Mouse (Mus musculus): ENCODE results near the gene Phospho1.
A peak's percentile ranks its signal among the peaks of the same experiment; 100 is the strongest.

Gene Phospho1

DNA sequence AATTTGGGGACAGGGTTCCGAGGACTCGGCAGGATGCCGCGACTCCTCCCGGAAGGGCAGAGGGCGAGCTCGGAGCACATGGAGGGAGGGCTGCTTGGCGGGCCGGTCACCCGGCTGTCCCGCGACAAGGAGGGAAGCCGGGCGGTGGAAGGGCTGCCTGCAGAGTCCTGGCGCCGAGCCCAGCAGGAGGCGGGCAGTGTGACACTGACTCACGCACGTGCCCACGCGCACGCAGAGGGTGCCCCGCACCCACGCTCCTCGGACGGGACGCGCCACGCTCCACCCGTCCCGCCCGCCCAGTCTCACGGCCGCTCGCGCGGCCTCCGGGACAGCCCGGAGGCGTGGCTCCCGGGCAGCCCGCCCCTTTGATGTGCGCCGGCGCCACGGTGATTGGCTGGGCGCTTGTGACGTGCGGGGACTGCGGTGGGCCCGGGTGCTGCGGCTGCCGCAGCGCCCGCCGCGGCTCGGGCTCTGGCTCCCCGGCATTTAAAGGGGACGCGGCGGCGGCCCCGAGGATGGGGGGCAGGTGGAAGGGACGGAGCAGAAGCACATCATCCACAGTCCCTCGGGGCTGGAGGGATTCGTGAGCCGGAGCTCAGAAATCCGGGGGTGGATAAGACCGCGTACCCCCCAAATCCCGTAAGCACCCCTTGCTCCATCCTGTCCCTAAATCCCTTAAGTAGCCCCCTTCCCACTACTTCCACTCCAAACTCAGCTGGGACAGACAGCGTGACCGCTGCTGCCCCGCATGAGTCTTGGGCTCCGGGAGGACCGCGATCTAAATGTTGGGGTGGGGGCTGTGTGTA lies at the start of gene Phospho1:
Gene Phospho1, plus strand, starts transcription at position 429 of the 806 bp plus-strand sequence.
- peak; percentile 93 to 94 for DNase-seq (ENCODE audit: low spot score in 2 of 2)

DNA sequence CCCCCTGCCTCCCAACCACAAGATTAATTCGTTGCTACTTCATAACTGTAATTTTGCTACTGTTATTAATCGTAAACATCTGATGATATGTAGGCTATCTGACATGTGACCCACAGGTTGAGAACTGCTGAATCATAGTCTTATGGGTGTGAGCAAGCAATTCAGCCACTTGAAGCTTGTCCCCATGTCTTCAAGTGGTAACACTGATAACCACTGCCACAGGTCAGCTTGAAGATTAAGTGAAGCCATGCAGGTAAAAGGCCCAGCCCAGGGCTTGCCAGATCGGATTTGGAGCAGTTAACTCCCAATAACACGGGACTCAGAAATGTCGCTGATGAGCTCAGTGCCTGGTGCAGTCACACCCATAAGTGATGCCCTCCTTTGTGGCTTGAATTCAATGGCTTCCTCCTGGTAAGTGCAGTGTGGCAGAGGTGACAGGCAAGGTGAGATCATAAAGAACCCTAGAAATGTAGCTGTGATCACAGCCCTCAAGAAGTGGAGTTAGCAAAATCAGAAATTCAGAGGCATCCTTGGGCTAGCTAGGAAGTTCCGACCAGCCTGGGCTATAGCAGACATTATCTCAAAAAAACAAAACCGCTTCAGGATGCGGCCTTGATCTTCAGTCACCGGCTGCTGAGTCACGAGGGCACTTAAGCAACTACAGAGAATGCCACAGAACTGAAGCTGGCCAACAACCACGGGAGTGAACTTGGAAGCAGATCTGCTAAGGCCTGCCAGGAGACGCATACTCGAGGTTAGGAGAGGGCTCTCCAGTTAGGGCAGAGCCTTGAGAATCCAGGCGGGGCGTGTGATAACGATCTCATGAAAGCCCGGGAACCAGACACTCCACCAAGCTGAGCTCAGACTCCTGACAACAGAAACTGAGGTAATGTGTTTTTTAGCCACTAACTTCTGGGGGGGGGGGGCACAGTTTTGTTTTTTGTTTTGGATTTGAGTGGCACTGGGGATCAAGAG lies 46.7 kb upstream of the Phospho1 start:
- peak; percentile 63 to 69 for DNase-seq (ENCODE audit: low spot score in 2 of 2)

DNA sequence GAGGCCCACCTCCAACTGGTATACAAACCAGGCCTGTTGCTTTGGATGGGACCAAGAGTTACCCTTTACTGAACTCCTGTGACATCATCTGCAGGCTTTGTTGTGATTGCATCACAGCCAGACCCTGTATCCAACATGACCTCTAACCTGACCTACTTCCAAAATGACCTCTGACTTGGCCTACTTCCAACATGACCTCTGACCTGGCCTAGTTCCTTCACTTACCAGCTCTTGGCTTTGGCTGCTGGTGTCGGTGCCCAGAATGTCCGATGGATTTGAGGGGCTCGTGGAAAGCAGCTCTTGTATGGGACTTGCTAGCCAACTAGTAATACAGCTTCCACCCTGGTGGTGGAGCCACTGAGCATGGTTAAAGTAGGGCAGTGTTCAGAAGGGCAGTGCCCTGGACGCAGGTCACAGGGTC lies 45.5 kb upstream of the Phospho1 start:
- DNase-seq (ENCODE audit: low spot score in 2 of 2), result peak in 1 of 2 experiments; percentile 12

DNA sequence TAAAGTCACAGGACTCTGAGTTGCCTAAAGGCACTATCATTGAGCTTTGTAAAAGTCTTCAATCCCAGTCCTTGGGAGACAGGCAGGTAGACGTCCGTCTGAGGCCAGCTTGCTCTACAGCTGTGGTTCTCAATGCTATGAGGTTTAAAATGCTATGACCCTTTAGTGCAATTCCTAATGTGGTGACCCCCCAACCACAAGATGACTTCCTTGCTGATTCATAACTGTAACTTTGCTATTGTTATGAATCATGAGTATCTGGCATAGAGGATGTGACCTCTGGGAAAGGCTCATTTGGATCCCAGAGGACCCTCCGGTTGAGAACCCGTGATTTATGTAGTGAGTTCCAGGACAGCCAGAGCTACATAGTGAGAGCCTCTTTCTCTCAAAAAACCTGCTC lies 44.9 kb upstream of the Phospho1 start:
- DNase-seq (ENCODE audit: low spot score in 2 of 2), result no peak

DNA sequence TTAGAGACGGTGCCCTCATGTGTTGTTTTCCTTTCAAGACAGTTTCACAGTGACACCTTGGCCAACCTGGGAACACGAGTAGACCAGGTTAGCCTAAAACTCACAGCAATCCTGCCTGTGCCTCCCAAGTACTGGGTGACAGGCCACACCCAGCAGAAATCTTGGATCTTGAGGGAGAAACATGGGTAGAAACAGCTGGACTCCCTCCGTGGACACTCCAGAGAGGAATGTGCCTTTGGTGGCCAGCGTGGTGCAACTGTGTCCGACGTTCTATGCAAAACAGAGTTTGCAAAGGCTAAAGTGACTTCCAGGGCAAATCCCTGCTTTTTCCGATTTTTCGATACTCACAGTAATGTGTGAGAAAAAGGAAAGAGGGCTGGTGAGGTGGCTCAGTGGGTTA lies 43.8 kb upstream of the Phospho1 start:
- no peak for DNase-seq (ENCODE audit: low spot score in 2 of 2)

DNA sequence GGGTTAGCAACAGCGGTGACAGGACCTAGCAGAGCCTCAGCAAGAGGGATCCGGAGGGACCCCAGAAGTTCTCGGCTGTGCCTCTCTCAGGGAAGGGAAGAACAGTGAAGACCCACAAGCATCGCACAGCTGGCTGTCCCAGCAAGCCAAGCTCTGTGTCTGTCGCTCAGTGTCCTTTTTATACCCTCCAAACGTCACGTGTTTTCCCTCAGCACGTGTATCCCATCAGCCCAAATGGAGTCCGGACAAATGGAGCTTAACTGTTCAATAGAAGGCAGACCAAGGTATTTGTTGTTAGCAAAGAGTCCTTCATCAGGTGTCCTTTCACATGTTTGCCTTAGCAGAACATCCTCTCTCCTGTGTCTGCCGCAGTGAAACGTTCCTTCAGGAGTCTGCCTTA lies 42.7 kb upstream of the Phospho1 start:
- no peak for DNase-seq (ENCODE audit: low spot score in 2 of 2)

DNA sequence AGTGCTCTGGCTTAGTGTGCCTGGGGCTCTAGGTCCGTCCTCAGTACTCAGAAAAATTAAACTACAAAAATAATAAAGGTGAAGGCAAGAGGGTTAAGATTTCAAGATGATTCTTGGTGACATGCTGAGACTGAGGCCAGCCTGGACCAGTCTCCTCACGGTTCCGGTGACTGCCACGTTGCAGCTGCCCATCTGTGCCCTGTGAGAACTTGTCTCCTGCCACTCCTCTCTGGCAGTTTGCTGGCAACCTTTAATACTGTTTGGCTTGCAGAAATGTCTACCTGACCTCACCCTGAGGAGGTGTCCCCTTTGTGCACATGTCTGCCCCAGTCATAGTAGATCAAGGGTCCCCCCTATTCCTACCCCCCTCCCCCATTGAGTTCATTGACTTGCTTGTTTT lies 40.8 kb upstream of the Phospho1 start:
- no peak for DNase-seq (ENCODE audit: low spot score in 2 of 2)

DNA sequence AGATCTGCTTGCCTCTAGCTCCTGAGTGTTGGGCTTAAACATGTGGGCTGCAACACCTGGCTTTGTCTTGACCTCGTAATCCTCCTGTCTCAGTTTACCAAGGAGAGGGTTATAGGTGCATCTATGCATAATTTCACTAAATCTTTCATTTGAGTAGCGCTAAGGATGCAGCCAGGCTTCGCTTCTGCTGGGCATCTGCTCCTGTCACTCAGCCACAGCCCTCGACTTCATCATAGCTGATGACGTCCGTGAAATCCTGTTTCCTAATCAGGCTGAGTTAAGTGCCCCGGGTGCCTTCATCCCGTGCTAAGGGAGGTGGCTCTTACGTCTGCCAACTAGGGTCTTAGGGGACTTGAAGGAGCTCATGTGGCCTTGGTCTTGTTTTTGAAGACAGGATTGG lies 40.3 kb upstream of the Phospho1 start:
- DNase-seq (ENCODE audit: low spot score in 2 of 2), result no peak

DNA sequence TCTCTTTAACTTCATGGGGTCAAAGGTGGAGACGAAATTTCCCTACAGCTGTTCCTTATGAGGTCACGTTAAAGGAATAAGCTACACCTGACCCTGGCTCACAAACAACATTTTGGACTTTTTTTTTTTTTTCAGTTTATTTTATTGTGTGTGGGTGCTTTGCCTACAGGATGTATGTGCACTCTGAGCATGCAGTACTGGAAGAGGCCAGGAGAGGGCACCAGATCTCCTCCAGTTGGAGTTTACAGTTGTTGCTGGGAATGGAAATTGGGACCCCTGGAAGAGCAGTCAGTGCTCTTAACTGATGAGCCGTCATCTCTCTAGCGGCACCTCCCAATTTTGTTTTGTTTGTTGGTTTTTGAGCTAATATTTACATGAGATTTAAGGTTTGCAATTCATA lies 38.6 kb upstream of the Phospho1 start:
- DNase-seq (ENCODE audit: low spot score in 2 of 2), result no peak

DNA sequence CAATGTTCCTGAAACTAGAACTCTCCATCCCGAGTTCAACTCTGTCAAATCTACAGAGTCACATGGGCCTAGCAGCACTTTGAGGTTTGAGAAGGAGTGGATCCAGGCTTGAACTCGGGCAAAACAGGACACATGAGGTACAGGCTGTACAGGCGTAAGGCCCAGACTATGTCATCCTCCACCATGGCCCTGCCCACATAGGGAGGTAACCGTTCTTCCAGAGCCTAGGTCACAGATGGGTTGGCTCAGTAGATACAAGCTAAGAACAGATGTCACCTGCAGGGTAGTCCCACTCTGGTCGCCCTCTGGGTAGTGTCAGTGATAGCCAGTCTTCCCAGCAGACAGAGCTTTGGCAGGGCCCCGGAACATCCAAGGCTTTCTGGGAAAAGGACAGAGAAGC lies 37.8 kb upstream of the Phospho1 start:
- DNase-seq (ENCODE audit: low spot score in 2 of 2), result no peak

DNA sequence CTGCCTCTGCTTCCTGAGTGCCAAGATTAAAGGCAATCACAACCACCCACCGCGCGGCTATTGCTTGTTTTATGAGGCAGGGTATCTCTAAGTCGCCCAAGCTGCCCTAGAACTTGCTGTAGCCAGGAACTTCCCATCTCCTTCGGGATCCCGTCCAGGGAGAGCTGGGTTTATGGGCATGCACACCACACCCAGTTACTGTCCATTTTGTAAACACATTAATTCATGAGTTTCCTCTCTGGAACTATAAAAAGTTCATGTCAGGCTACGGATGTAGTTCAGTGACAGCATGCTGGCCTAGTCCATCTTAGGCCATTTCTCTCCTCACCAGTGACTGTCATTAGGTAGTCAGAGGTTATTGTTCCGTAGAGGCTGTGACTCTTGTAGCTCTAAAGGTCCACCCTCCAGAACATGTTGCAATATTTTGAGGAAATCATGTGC lies 34.8 kb upstream of the Phospho1 start:
- DNase-seq (ENCODE audit: low spot score in 2 of 2), result peak in 1 of 2 experiments; percentile 64

DNA sequence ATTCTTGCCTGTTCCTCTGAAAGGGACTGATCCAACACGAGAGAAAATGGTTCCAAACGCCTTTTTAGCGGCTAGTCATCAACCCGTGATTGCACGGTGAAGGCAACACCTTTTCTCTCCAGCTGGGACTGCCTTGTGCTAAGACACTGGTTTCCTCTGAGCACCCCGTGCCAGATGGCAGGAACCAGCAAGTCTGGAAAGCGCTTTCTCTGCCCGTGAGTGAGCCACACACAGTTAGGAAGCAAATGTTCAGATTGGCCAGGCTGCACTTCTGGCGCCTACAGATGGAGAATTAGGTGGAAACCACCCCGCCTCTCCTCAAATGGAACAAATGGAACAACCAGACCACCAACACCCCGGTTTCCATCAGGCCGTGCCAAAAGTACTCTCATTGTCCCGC lies 32.5 kb upstream of the Phospho1 start:
- DNase-seq (ENCODE audit: low spot score in 2 of 2), result peak; percentile 41 to 75

DNA sequence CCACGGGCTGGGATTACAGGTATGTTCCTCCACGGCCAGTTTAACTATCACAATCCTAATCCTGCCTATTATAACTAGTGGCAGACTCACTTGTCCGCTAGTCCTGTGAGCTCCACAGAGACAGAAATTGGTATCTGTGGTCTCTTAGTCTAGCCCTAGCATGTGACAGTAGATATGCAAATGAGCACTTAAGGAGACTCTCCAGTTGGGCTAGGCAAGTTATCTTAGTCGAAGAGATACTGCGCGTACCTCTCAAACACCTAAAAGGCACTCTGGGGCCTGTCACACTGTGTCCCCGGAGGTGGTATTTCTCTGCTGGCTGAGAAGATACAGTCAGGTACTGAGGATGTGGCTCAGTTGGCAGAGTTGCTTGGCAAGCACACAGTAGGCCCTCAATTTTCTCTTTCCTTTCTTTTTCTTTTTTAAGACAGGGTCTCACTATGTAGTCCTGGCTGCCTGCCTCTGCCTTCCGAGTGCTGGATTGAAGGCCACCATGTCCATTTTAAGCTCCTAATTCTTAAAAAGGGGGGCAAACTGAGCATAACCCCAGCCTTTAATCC lies 31.3 kb upstream of the Phospho1 start:
- no peak for DNase-seq (ENCODE audit: low spot score in 2 of 2)

DNA sequence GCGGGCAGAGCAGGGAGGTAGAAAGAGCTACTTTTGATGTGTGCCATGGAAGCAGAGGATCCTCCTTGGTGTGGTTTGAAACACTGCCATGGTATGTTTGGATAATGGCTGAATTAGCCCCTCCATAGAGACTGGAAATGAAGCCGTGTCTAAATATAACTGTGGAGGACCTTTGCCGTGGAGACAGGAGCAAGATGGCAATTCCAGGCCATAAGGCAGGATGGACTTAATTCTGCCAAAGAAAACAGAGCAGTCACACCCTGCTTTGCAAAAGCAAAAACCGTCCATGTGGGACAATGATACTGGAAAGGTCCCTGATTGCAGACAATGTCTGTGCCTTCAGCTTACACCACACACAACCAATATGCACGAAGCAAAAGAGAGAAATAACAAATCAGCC lies 30.1 kb upstream of the Phospho1 start:
- DNase-seq (ENCODE audit: low spot score in 2 of 2), result peak; percentile 33 to 71

DNA sequence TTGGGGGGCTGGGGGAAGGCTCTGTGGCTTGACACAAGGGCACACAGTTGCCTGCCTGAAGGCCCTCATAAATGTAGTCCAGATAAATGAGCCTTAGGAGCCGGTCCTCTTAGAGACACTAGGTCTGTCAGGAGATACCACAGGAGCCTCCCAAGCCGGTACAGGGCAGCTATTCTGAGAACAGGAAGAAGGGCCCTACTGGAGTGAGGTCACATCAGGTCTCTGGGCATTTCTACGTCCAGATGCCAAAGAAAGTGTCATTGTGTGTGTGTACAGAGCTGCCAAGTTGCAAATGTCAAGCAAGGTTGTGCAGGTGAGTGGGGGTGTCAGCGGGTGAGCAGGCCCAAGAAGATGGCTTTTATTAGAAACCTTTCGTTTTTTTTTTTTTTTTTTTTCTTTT lies 28.7 kb upstream of the Phospho1 start:
- DNase-seq (ENCODE audit: low spot score in 2 of 2), result peak; percentile 61 to 67

DNA sequence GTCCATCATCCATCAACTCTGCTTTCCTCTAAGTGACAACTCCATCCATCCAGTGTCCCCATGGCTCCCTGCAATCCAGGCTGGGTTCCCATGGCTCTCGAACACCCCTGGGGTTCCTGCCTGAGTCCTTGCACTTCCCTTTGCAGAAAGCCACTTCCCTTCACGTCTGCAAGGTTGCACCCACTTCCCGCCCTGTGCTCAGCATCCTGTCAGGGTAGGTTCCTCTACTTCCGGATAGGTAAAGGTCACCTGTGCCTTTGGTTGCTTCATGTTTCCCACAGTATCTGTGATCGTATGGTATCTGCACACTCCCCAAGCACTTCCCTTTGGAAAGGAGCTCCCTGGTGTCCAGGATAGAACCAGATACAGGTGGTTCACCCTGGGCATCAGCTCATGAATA lies 19.3 kb upstream of the Phospho1 start:
- DNase-seq (ENCODE audit: low spot score in 2 of 2), result no peak

DNA sequence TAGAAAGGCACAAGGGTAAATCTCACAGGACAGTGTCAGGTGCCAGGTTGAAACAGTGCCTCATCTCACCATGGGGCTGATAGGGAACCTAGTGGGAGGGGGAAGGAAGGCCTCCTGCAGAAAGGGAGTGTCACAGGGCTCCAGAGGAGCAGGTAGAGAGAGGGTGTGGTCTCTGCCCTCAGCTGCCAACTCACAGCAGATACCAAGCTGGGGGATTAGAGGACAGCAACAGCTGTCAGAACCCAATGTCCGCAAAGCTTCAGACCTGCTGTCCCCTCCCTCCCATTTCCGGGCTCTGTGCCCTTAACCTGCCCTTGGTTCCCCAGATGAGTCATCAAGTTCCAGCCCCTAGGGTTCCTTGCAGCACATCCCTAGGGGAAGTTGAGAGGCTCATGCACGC lies 18.8 kb upstream of the Phospho1 start:
- DNase-seq (ENCODE audit: low spot score in 2 of 2), result no peak

DNA sequence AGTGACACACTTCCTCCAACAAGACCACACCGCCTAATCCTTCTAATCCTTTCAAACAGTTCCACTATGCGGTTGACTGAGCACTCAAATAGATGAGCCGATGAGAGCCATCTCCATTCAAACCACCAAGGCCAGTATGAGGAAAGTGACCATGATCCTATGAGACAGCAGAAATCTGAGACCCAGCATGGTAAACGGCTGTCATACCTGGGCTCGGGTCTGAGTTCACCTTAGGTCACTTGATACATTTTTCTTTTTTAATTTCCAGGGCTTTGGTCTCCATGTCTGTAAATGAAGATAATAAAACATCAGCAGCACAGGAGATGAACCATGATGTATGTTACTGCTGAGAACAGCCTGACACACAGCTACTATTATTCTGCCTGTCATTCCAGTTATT lies 16.4 kb upstream of the Phospho1 start:
- DNase-seq (ENCODE audit: low spot score in 2 of 2), result no peak

DNA sequence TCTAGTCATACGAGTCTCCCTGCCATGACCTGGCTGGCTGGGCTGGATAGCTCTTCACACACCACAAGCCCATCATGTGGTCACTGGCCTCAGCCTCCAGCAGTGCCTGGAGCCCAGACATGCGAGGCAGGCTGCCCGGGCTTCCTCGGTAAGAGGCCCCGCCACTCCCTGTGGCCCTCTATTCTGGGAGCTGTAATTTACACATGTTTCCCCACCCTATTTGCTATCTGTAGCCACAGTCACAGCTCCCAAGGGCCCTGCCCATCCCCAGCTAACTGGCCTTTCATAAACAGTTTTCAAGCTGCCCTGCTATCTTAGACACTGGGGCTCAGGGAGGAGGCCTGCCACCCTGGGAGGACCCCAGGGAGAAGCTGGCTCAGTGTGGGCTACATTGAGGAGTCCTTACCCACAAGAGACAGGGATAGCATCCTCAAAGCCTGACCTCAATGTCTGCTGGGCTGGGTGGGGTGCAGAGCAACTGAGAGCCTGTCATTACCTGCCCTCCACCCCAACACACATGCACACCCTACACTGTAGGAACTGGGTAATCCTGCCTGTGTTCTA lies 15.8 kb upstream of the Phospho1 start:
- DNase-seq (ENCODE audit: low spot score in 2 of 2), result peak; percentile 55 to 59

DNA sequence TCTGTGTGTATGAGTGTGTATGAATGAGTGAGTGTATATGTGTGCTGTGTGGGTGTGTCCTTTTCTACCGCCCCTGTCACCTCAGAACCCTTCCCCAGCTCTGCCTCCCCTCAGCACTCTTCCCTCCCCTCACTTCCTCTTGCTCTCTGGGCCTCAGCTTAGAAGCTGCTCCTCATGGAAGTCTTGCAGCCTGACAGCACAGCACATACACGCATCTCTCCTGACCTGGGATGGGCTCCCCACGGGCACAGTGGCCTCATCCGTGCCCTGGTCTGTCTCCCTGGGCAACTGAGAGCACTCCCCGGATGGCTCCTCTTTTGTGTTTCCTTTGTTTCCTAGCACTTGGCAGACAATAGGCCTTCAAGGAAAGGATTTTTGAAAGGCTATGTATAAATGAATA lies 14.7 kb upstream of the Phospho1 start:
- no peak for DNase-seq (ENCODE audit: low spot score in 2 of 2)

DNA sequence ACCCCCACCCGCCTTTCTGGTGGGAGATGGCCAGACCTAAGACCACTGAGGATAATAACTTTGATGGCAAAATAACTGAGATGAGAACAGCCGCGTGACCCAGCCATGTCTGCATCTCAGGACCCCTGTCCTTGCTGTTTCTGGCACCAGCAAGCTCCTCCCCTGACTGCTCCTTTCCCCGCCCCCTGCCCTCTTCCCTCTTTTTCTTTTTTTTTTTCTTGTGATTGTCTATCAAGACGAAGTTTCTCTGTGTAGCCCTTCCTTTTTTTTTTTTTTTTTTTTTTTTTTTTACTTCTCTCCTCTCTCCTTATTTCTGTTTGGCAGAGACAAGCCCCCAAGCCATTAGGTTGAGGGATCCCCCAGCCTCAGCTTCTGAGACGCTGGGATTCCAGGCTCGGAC lies 13.5 kb upstream of the Phospho1 start:
- no peak for DNase-seq (ENCODE audit: low spot score in 2 of 2)

DNA sequence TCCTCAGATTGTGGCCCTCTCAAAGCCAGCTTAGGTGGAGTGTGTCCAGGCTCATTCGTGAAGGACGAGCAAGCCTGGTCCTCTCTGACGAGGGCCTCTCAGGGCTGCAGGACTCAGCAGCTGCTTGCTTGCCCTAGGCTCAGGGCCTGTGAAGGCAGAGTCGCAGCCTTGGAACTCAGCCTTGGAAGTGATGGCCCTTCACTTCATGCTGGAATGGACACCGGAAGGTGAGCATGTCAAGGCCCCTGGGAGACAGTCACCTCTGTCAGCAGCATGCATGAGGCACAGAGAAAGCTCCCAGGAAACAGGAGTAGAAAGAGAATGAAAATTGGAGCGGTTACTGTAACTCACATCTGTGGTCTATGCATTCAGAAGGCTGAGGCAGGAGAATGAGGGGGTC lies 12.6 kb upstream of the Phospho1 start:
- DNase-seq (ENCODE audit: low spot score in 2 of 2), result no peak
